Mouse (Mus musculus) lung, adult 2 months (tissue): ENCODE data around the gene S100a3.

Experiments
- CTCF ChIP-seq: fragments of 200-500 bp; IDR thresholded peaks from 2 replicates; pipeline ENCODE4 v1.5.1; 2011; ENCODE audit warnings: mild to moderate bottlenecking, low read length, control low read depth; ENCODE audit not compliant: insufficient read depth
- POLR2A ChIP-seq: fragments of 200-500 bp; IDR thresholded peaks from 2 replicates; pipeline ENCODE4 v1.6.1; 2011; ENCODE audit warnings: low read depth, mild to moderate bottlenecking, control low read depth, low read length, borderline replicate concordance; ENCODE audit errors: extremely low read depth

DNA sequence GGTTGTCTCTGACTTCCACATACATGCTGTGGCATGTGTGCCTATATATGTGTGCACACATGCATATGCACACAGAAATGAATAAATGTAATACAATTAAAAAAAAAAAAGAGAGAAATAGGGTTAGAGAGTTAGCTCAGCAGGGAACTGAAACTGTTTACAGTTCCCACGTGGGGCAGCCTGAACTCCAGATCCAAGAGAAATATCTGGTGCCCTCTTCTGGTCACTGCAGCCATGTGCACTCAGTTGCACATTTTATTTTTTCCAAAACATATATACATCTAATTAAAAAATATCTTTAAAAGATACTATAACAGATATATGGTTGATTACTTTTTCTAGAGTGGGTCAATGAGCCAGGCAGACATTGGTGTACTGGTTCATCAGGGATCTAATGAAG is 57.2 kb downstream of the S100a3 start:
- 0 out of 2 replicates have a peak, but pooled peaks have one; percentile 3 for TF ChIP-seq CTCF
- no peak for TF ChIP-seq POLR2A
